Mouse (Mus musculus) spleen, adult 2 months (tissue): ENCODE results near the gene Duoxa1.

ENCODE experiments used
- CTCF ChIP-seq: fragments of 200-500 bp; IDR thresholded peaks from 2 replicates; pipeline ENCODE4 v1.5.1; 2011; ENCODE audit warnings: mild to moderate bottlenecking, inconsistent platforms; ENCODE audit not compliant: insufficient read depth, insufficient read length, insufficient replicate concordance; ENCODE audit errors: extremely low read depth
- POLR2A ChIP-seq: fragments of 200-500 bp; IDR thresholded peaks from 2 replicates; pipeline ENCODE4 v1.6.1; 2011; ENCODE audit warnings: low read depth, low read length, inconsistent platforms

- TF ChIP-seq CTCF (no peak), POLR2A (no peak)
Measured at GRCm38 (mm10) chr2:122301921-122302573, 11.5 kb downstream of the Duoxa1 start.
